Mouse (Mus musculus) embryonic stem cell, embryonic (primary cell): Measurements from ENCODE around the gene Rpl39.
"Not testable (repeated sequence)": the region's sequence is repeated elsewhere in the genome, so short reads cannot be mapped to it uniquely, and the experiment has no call there.

Experiments used
- CTCF ChIA-PET, 4 experiments: fragments of 300-600 bp in 2 of 4; fragments of 350-600 bp in 2 of 4; sonication (Branson Sonifier 250); formaldehyde crosslinking; loops; one replicate each; lab custom pipeline; 2022; ENCODE audit warnings: inconsistent platforms in 2 of 4; lab: Charles Lee
- POLR2A ChIA-PET, 4 experiments: fragments of 300-600 bp in 2 of 4; fragments of 350-600 bp in 2 of 4; sonication (Branson Sonifier 250); formaldehyde crosslinking; loops; one replicate each; lab custom pipeline; 2022; ENCODE audit warnings: antibody characterized with exemption in 4 of 4, inconsistent platforms in 1 of 4; lab: Charles Lee

Rpl39 gene

DNA sequence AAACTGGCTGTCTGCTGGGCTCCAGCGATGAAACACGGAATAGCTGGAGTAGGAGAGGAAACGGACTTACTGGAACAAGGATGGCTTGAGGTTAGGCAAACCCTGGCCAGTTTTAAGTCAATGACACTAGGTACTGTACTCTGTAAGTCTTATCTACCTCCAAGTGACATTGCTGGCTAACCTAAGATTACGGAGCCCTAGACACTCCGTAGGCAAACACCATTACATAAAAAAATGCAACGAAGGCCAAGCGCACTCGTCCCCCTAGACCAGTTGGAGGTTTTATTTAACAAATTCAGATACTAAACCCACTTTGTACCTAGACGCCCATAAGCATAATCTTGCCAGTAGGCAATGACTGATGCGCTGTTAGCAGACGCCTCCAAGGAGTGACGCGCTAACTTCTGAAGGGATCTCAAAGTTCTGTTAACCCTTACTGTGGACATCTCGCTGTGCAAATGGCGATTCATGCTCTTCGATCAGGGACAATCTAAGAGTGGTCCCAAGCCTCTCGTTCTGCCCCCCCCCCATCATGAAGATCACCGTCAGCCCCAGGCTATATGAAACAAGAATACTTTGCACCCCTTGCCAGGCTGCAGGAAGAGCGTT lies 780 bp downstream of the Rpl39 start:
- POLR2A ChIA-PET, result interaction anchor here (0.5 to 9.9 kb wide), 61 partner anchors 7 to 1503 kb away, joined by 3 to 136 read pairs (median 4); partner anchors contain the start of genes Upf3b (in 4 of the 4), Nkap (in 3 of the 4), Nkrf (in 3 of the 4) and Pgrmc1 (in 3 of the 4)
- CTCF ChIA-PET, result interaction anchor here in 1 of 4 experiments (1.3 kb wide), 1 partner anchor 8 kb away, joined by 4 read pairs; no protein-coding TSS in a partner anchor

DNA sequence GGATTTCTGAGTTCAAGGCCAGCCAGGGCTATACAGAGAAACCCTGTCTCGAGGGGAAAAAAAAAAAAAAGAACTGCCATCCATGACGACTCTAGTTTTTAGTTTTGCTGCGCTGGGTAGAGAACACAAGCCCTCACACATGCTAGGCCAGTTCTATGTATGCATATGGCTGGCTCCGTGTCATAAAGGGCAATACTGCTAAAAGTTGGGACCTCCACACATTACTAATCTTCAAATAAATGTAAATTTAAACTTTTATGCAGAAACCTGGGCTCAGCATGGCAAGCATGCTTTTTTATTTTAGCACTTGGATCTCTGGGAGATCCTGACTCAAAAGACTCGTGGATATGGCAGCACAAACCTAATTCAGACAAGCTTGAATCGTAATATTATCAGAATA lies 4.0 kb downstream of the Rpl39 start:
- CTCF ChIA-PET, result no interaction called here
- POLR2A ChIA-PET, result interaction anchor here (0.7 to 9.9 kb wide), 9 partner anchors 9 to 264 kb away, joined by 3 to 136 read pairs (median 4); partner anchors contain the start of gene Upf3b (in 3 of the 4)

- POLR2A ChIA-PET, result interaction anchor here in 3 of 4 experiments (0.7 to 9.9 kb wide), 13 partner anchors 9 to 286 kb away, joined by 3 to 136 read pairs (median 3); partner anchors contain the start of genes Upf3b (in 3 of the 3) and Slc25a5 (in 1 of the 3)
- CTCF ChIA-PET, result not testable (repeated sequence)
These were observed 4.9 kb downstream of the Rpl39 start for GRCm38 (mm10) chrX:37080345-37080744.

DNA sequence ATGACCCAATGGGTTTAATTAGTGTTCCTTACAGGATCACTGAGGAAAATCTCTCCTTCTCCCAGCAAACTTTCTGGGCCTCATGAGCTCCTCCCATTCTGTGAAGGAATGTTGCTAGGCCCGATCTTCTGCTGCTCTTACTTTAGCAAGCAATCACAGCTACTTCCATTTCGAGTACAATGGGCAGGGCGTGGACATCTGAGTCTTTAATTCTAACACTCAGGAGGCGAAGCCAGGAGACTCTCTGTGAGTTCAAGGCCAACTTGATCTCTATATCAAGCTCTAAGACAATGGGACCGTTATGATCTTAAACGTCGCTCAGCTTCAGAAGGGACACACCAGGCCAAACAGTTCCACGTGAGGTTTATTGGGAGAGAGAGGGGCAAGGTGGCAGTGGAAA lies 8.6 kb downstream of the Rpl39 start:
- POLR2A ChIA-PET, result interaction anchor here (0.7 to 1.8 kb wide), 15 partner anchors 9 to 479 kb away, joined by 3 to 37 read pairs (median 4); partner anchors contain the start of genes Rpl39 (in 4 of the 4), Akap17b (in 1 of the 4), Nkrf (in 1 of the 4) and Pgrmc1 (in 1 of the 4)
- CTCF ChIA-PET, result interaction anchor here in 2 of 4 experiments (0.7 to 1.0 kb wide), 2 partner anchors 9 to 34 kb away, joined by 3 to 4 read pairs; partner anchors contain the start of gene Rpl39 (in 1 of the 2)

DNA sequence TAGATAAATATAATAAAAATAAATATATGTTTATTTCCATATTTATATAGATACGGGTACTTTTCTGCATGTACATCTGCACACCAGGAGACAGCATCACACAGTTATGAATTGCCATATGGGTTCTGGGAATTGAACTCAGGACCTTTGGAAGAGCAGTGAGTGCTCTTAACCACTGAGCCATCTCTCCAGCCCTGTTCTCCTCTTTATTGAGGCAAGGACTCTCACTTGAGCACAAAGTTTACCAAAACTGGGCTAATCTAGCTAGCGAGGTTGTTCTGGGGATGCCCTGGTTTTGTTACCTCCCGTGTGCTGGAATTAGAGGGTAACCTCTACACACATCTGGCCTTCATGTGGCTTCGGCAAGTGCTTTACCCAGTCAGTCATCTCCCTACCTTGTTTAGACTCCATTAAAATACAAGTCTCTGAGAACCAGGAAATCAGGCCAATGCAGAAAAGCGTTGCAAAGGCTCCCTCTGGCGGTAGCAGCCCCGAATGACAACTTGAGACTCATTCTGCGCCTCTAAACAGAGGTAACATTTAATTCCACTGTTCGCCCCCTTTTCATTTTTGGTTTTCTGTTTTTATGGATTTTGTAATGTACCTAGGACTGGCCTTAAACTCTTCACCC lies 10.8 kb downstream of the Rpl39 start:
- CTCF ChIA-PET, result interaction anchor here in 1 of 4 experiments (0.7 kb wide), 1 partner anchor 51 kb away, joined by 3 read pairs; no protein-coding TSS in a partner anchor

DNA sequence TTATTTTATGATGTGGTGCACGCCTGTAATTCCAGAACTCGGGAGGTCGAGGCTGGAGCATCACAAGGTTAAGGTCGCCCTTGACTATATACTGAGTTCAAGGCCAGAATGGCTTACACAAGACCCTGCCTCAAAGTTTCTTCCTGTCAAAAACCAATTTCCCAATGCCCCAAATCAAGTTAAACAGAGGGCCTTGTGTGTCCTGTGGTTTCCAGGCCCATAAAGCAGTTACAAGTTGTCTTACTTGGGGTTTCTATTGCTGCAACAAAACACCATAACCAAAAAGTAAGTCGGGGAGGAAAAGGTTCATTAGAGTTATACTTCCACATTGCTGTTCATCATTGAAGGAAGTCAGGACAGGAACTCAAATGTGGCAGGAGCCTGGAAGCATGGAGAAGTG lies 16.4 kb downstream of the Rpl39 start:
- ChIA-PET POLR2A (no interaction called here), CTCF (interaction anchor here in 1 of 4 experiments (0.7 kb wide), 1 partner anchor 78 kb away, joined by 3 read pairs; no protein-coding TSS in a partner anchor)

More for the DNA sequence above, 10.8 kb downstream of the Rpl39 start:
- POLR2A ChIA-PET, result no interaction called here

DNA sequence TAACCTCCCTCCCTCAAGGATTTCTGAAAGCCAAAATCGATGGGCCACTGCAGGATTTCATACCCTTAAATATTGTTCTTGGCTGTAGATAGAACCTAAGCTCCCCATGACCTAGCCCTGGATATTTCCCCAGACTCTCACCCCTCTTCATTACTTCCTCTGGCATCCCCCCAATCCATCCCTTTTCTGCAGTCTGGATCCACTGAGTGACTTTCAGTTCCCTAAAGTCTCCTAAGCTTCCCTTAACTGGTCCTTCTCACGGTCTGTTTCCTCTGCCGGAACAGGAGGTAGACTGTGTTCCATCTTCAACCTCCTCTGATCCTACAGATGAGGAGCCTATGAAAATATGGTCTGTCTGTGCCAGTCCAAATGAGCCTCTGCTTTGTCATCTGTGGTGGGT lies 17.9 kb downstream of the Rpl39 start:
- ChIA-PET CTCF (no interaction called here), POLR2A (interaction anchor here in 2 of 4 experiments (0.6 to 1.0 kb wide), 2 partner anchors 14 to 15 kb away, joined by 3 read pairs; no protein-coding TSS in a partner anchor)

GRCm38 (mm10) chrX:37063902-37064301 lies 21.3 kb downstream of the Rpl39 start:
- ChIA-PET POLR2A (interaction anchor here in 1 of 4 experiments (2.5 kb wide), 1 partner anchor 20 kb away, joined by 7 read pairs; no protein-coding TSS in a partner anchor), CTCF (no interaction called here)

DNA sequence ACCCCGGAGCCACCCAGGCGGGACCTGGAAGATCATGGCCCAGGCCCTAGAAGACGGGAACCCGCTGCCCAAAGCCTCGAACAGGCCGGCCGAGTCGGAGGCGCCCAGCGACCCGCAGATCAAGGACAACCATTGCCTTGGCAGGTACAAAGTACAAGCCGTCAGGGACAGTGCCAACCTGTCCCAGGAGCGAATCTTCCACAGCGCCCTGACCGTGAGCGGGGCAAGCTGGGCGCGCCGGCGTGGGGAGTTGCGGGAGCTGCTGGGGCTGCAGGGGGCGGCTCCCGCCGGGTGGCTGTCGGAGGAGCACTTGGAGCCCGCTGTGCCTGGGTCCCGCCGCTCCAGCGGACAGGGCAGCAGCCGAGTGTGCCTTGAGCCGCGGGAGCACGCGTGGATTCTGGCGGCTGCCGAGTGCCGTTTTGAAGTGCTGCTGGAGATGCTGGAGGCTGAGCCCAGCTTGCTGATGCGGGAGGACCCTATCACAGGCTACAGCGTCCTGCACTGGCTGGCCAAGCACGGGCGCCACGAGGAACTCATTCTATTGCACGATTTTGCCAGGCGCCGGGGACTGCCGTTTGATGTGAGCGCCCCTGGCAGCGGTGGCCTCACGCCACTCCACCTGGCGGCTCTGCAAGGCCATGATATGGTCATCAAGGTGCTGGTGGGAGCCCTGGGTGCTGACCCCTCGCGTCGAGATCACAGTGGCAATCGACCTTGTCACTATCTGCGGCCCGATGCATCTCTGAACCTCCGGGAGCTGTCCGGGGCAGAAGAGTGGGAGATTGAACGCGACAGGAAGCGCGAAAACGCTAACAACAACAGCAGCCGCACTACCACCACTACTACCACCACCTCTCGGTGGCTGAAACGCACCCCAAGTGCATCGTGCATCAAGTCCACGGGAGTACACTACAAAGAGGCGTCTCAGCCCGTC lies 36.0 kb downstream of the Rpl39 start:
- CTCF ChIA-PET, result interaction anchor here in 2 of 4 experiments (0.9 to 1.2 kb wide), 2 partner anchors 27 kb away, joined by 3 read pairs; no protein-coding TSS in a partner anchor

GRCm38 (mm10) chrX:37048066-37048889 lies 36.9 kb downstream of the Rpl39 start, which contains the start of gene Sowahd:
TSS of gene Sowahd (plus strand) at chrX:37048845.
- ChIA-PET POLR2A (interaction anchor here in 1 of 4 experiments (1.7 to 2.2 kb wide), 2 partner anchors 37 to 62 kb away, joined by 3 to 6 read pairs; partner anchors contain the start of genes Rpl39 and Upf3b), CTCF (interaction anchor here in 1 of 4 experiments (0.9 kb wide), 1 partner anchor 26 kb away, joined by 3 read pairs; no protein-coding TSS in a partner anchor)

More for the DNA sequence above, 36.0 kb downstream of the Rpl39 start:
- POLR2A ChIA-PET, result interaction anchor here in 2 of 4 experiments (0.9 to 2.2 kb wide), 3 partner anchors 36 to 61 kb away, joined by 3 to 6 read pairs (median 3); partner anchors contain the start of genes Rpl39 (in 2 of the 2) and Upf3b (in 1 of the 2)

DNA sequence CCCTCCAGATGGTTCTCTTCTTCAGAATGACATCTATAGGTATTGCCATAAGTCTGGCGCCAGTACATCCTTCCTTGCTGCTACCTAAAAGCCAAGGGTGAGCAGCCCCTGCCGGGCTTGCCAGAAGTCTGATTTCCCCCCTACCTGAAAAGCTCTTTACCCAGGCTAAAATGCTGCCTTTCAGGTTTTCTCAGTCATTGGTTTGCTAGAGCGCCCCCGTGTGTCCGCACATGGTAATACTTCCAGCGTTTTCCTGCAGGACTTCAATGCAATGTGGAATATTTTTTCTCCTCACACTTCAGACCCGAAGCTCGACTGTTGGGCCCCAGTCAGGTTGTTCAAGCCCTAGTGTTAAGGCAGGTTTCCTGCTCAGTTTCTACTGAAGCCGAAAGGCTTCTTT lies 42.5 kb downstream of the Rpl39 start:
- POLR2A ChIA-PET, result interaction anchor here (0.6 to 1.1 kb wide), 6 partner anchors 19 to 344 kb away, joined by 3 to 4 read pairs (median 3); partner anchors contain the start of gene Rpl39 (in 1 of the 4)

More for the DNA sequence above, 42.5 kb downstream of the Rpl39 start:
- CTCF ChIA-PET, result interaction anchor here in 3 of 4 experiments (0.5 to 2.0 kb wide), 15 partner anchors 9 to 540 kb away, joined by 3 to 12 read pairs (median 3); no protein-coding TSS in a partner anchor
